Mouse (Mus musculus) CH12.LX (cell line): Measurements from ENCODE around the gene Optc. TPM values are rescaled to one million over a fixed set of nuclear protein-coding genes. Genes with fewer than 3 reads are reported as not detected.

Experiments used
- DNase-seq: peaks from one replicate; pipeline ENCODE4 v3.0.0-alpha.2; 2013; ENCODE audit errors: extremely low read depth
- H3K27ac ChIP-seq: 2 replicates; pipeline ENCODE4 v1.5.1; 2012; ENCODE audit warnings: low read depth, mild to moderate bottlenecking, control low read depth, moderate library complexity; ENCODE audit not compliant: insufficient read depth
- H3K27me3 ChIP-seq: replicated peaks from 2 replicates; pipeline ENCODE3; 2012; ENCODE audit warnings: inconsistent platforms
- H3K36me3 ChIP-seq, 2 experiments: replicated peaks in 1 of 2; 2 replicates each; pipeline versions ENCODE3 to v1.6.1; 2012; ENCODE audit warnings: inconsistent platforms in 1 of 2, low read length in 1 of 2, mild to moderate bottlenecking in 1 of 2, mixed read lengths in 1 of 2, moderate library complexity in 1 of 2; ENCODE audit not compliant: control insufficient read depth in 1 of 2, insufficient read depth in 1 of 2
- H3K4me1 ChIP-seq, 2 experiments: 2 replicates each; pipeline ENCODE4 v1.6.1; 2012; ENCODE audit warnings: inconsistent platforms in 1 of 2, moderate library complexity in 1 of 2; ENCODE audit not compliant: insufficient read depth in 2 of 2, control insufficient read depth in 1 of 2
- H3K4me2 ChIP-seq: 2 replicates; pipeline ENCODE4 v1.6.1; 2012; ENCODE audit warnings: low read depth, mild to moderate bottlenecking, control low read depth; ENCODE audit not compliant: poor library complexity, insufficient read depth, severe bottlenecking
- H3K4me3 ChIP-seq, 3 experiments: fragments of 150-350 bp in 1 of 3; sonication (generic) in 1 of 3; replicated peaks in 1 of 3; 2 replicates each; pipeline versions ENCODE3 to v1.5.1; 2011 to 2012; ENCODE audit warnings: low read depth in 2 of 3, low read length in 2 of 3, mild to moderate bottlenecking in 2 of 3, moderate library complexity in 2 of 3, control low read depth in 1 of 3, improper control_type of control experiment in 1 of 3, inconsistent platforms in 1 of 3, mixed read lengths in 1 of 3; ENCODE audit not compliant: poor library complexity in 1 of 3
- H3K79me2 ChIP-seq: replicated peaks from 2 replicates; pipeline ENCODE4 v1.6.1; 2012; ENCODE audit warnings: mild to moderate bottlenecking, moderate library complexity; ENCODE audit not compliant: control insufficient read depth, poor library complexity, insufficient read depth, severe bottlenecking; ENCODE audit errors: extremely low read depth
- H3K9ac ChIP-seq: 2 replicates; pipeline ENCODE4 v1.6.1; 2012; ENCODE audit warnings: low read depth, mild to moderate bottlenecking, control low read depth, moderate library complexity; ENCODE audit not compliant: insufficient read depth
- H3K9me3 ChIP-seq: replicated peaks from 2 replicates; pipeline ENCODE3; 2012; ENCODE audit warnings: low read length, inconsistent platforms, mixed read lengths
- BHLHE40 ChIP-seq: IDR thresholded peaks from 2 replicates; pipeline ENCODE4 v1.6.1; 2011; ENCODE audit warnings: mild to moderate bottlenecking, low read depth, low read length, improper control_type of control experiment
- CHD2 ChIP-seq: IDR thresholded peaks from 2 replicates; pipeline ENCODE4 v1.6.1; 2011; ENCODE audit warnings: low read length, improper control_type of control experiment
- CTCF ChIP-seq, 2 experiments: IDR thresholded peaks in 1 of 2; conservative IDR thresholded peaks in 1 of 2; 2 replicates each; pipeline ENCODE4 v1.5.1; 2011 to 2012; ENCODE audit warnings: low read depth in 2 of 2, low read length in 2 of 2, improper control_type of control experiment in 1 of 2, inconsistent platforms in 1 of 2, mild to moderate bottlenecking in 1 of 2, moderate library complexity in 1 of 2
- E2F4 ChIP-seq: IDR thresholded peaks from 2 replicates; pipeline ENCODE4 v1.6.1; 2011; ENCODE audit warnings: low read depth, low read length, improper control_type of control experiment; ENCODE audit not compliant: insufficient replicate concordance
- ELF1 ChIP-seq: IDR thresholded peaks from 2 replicates; pipeline ENCODE4 v1.6.1; 2014; ENCODE audit warnings: low read depth, mild to moderate bottlenecking, inconsistent platforms, low read length, improper control_type of control experiment
- EP300 ChIP-seq: IDR thresholded peaks from 2 replicates; pipeline ENCODE4 v1.6.1; 2011; ENCODE audit warnings: low read length, improper control_type of control experiment
- ETS1 ChIP-seq: conservative IDR thresholded peaks from 2 replicates; pipeline ENCODE4 v1.6.1; 2012; ENCODE audit warnings: low read depth, mild to moderate bottlenecking, inconsistent platforms, low read length, improper control_type of control experiment, moderate library complexity
- IRF4 ChIP-seq: IDR thresholded peaks from 2 replicates; pipeline ENCODE4 v1.6.1; 2014; ENCODE audit warnings: low read depth, mild to moderate bottlenecking, inconsistent platforms, low read length, improper control_type of control experiment
- JUND ChIP-seq: conservative IDR thresholded peaks from 2 replicates; pipeline ENCODE4 v1.6.1; 2011; ENCODE audit warnings: low read depth, low read length, improper control_type of control experiment
- KAT2A ChIP-seq: IDR thresholded peaks from 2 replicates; pipeline ENCODE4 v1.6.1; 2012; ENCODE audit warnings: low read length, improper control_type of control experiment, inconsistent platforms; ENCODE audit not compliant: insufficient replicate concordance
- MEF2A ChIP-seq: IDR thresholded peaks from 2 replicates; pipeline ENCODE4 v1.6.1; 2014; ENCODE audit warnings: low read depth, mild to moderate bottlenecking, inconsistent platforms, low read length, improper control_type of control experiment, borderline replicate concordance
- MXI1 ChIP-seq: IDR thresholded peaks from 2 replicates; pipeline ENCODE4 v1.6.1; 2011; ENCODE audit warnings: mild to moderate bottlenecking, low read depth, low read length, improper control_type of control experiment
- NELFE ChIP-seq: IDR thresholded peaks from 2 replicates; pipeline ENCODE4 v1.6.1; 2011; ENCODE audit warnings: low read depth, low read length, improper control_type of control experiment
- NRF1 ChIP-seq: IDR thresholded peaks from 2 replicates; pipeline ENCODE4 v1.6.1; 2014; ENCODE audit warnings: low read depth, mild to moderate bottlenecking, inconsistent platforms, low read length, improper control_type of control experiment, moderate library complexity
- PAX5 ChIP-seq: IDR thresholded peaks from 2 replicates; pipeline ENCODE4 v1.6.1; 2012; ENCODE audit warnings: low read length, inconsistent platforms, mixed read lengths
- POLR2AphosphoS2 ChIP-seq: IDR thresholded peaks from 2 replicates; pipeline ENCODE4 v1.6.1; 2011; ENCODE audit warnings: low read depth, low read length, improper control_type of control experiment
- RAD21 ChIP-seq: IDR thresholded peaks from 2 replicates; pipeline ENCODE4 v1.6.1; 2011; ENCODE audit warnings: low read depth, mild to moderate bottlenecking, low read length, improper control_type of control experiment, moderate library complexity
- RCOR1 ChIP-seq: conservative IDR thresholded peaks from 2 replicates; pipeline ENCODE4 v1.6.1; 2012; ENCODE audit warnings: low read depth, mild to moderate bottlenecking, inconsistent platforms, low read length, improper control_type of control experiment
- UBTF ChIP-seq: IDR thresholded peaks from 2 replicates; pipeline ENCODE4 v1.6.1; 2012; ENCODE audit warnings: low read depth, mild to moderate bottlenecking, inconsistent platforms, low read length, improper control_type of control experiment, moderate library complexity
- USF1 ChIP-seq: IDR thresholded peaks from 2 replicates; pipeline ENCODE4 v1.6.1; 2014; ENCODE audit warnings: low read depth, mild to moderate bottlenecking, inconsistent platforms, low read length, improper control_type of control experiment
- USF2 ChIP-seq: conservative IDR thresholded peaks from 2 replicates; pipeline ENCODE4 v1.6.1; 2011; ENCODE audit warnings: low read depth, low read length, improper control_type of control experiment
- ZC3H11A ChIP-seq: IDR thresholded peaks from 2 replicates; pipeline ENCODE4 v1.6.1; 2012; ENCODE audit warnings: low read depth, mild to moderate bottlenecking, inconsistent platforms, low read length, improper control_type of control experiment
- ZMIZ1 ChIP-seq: IDR thresholded peaks from 2 replicates; pipeline ENCODE4 v1.6.1; 2012; ENCODE audit warnings: low read depth, mild to moderate bottlenecking, inconsistent platforms, low read length, improper control_type of control experiment
- ZNF384 ChIP-seq: IDR thresholded peaks from 2 replicates; pipeline ENCODE4 v1.6.1; 2012; ENCODE audit warnings: low read depth, low read length, improper control_type of control experiment, inconsistent platforms
- dilution Hi-C: fragments of 300-500 bp; cut with MboI; formaldehyde crosslinking; loops from 2 replicates; pipeline ENCODE4 v1.14.3; 2020; ENCODE audit warnings: low sequenced_read_pairs; ENCODE audit not compliant: extremely low pct_unique_long_range_greater_than_20kb, extremely low pct_ligation_motif_present
- in situ Hi-C: fragments of 300-500 bp; cut with MboI; formaldehyde crosslinking; loops from 3 replicates; pipeline ENCODE4 v1.14.3; 2019; ENCODE audit warnings: low sequenced_read_pairs, low pct_ligation_motif_present, low pct_unique_long_range_greater_than_20kb, mixed read lengths
- polyA plus RNA-seq: library from polyadenylated mRNA; unstranded; fragments of >175 nt; gene quantifications from 2 replicates; pipeline ENCODE4 v1.2.1, GENCODE M21; 2012; ENCODE audit warnings: low read depth; ENCODE audit not compliant: insufficient read length
- total RNA-seq, 2 experiments: library from RNA; depleted of rRNA; stranded (reverse); fragments of 300-350 nt in 1 of 2; fragments of >200 nt in 1 of 2; gene quantifications; 2 replicates each; pipeline ENCODE4 v1.2.3; 2012 to 2014

The Optc gene
- not detected in 2 replicates for total RNA-seq (2012; rRNA removed)
- not detected in 2 replicates for total RNA-seq (2014; rRNA removed)
- polyA plus RNA-seq: not detected in 2 replicates

DNA sequence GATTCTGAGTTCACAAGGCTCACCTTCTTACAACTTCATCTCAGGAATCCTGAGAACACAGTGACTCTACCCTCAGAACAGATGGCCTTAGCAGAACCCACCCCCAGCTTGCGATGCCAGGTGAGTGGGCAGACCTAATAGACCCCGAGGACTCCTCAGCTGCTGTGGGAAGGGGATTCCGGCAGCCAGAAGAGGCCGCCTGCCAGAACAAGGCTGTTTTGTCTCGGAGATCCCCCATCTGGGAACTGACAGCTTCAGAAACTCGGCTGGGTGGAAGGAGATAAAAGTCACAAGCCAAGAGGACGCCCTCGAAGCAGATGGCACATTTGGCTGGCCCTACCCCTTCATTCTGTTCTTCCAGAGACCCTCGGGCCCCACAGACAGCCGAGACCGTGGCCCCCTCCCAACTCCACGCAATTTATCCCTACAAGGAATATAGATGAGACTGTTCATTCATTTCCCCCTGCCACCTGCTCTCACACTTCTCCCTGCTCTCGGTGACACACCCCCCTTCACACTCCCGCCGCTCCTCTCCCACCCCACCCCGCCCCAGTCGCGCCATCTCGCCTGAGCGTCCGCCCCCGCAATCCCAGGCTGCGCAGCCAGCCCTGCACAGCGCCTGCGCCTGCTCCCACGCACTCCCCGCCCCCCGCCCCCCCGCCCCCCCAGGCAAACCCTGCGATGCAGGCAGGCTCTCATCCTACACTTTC is at the start of gene Optc:
Gene Optc (minus strand): TSS at position 51 of the 710 bp plus-strand sequence.
- peaks cover 0 to 4% of the 10 kb centered on the region in 2 experiments; a peak in 2 of 4 replicates for H3K4me1 ChIP-seq
- no peak for DNase-seq
- no peaks in the 10 kb centered on the region for H3K36me3 ChIP-seq
- no peak within 1 kb of the TSS for H3K4me3 ChIP-seq
- in situ Hi-C loops (loop anchor here (25.0 kb wide), 1 partner anchor 404 kb away; no protein-coding TSS in a partner anchor), dilution Hi-C loops (no loop called here)
- H3K9ac ChIP-seq: no peak within 1 kb of the TSS
- H3K27ac ChIP-seq: no peak within 1 kb of the TSS
- peak within 1 kb of the TSS; percentile 63 for H3K4me2 ChIP-seq
- H3K79me2 ChIP-seq: no peaks in the 10 kb centered on the region
- no peak for TF ChIP-seq CHD2
- TF ChIP-seq NRF1: 0 out of 2 replicates have a peak, but pooled peaks have one; percentile 32
- no peaks in the 10 kb centered on the region for H3K9me3 ChIP-seq
- peaks cover 88% of the 10 kb centered on the region for H3K27me3 ChIP-seq

DNA sequence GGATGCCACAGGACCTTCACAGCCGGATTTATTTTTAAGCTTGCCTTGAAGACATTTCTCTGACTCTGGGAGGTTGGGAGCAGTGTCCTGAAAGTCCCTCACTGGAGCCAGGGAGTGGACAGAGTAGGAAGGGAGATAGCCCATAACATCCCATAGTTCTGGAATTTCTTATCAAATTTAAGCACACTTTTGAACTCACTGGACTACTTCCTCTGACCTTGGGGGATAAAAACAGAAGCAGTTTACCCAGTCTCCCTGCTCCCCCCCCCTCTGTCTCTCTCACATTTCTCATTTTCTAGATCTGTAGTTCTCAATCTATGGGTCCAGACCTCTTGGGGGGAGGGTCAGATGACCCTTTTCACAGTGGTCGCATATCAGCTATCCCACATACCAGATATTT is 46.2 kb upstream of the Optc start:
- in situ Hi-C loops (no loop called here), dilution Hi-C loops (no loop called here)
- no peak overlapping the region for H3K4me3 ChIP-seq
- H3K9me3 ChIP-seq: no peaks in the 10 kb centered on the region
- H3K9ac ChIP-seq: no peak overlapping the region
- no peaks in the 10 kb centered on the region for H3K79me2 ChIP-seq
- H3K4me1 ChIP-seq: no peaks in the 10 kb centered on the region
- no peak for DNase-seq
- H3K27me3 ChIP-seq: peaks cover 86% of the 10 kb centered on the region
- no peak overlapping the region for H3K27ac ChIP-seq
- no peak for TF ChIP-seq USF1
- TF ChIP-seq E2F4: no peak
- no peak for TF ChIP-seq JUND
- no peak for TF ChIP-seq ZNF384
- no peak for TF ChIP-seq MEF2A
- no peak for TF ChIP-seq USF2
- no peak for TF ChIP-seq CTCF (conservative IDR thresholded peaks at IDR 0.05 in 1 of 2, IDR thresholded peaks at IDR 0.05 in 1 of 2; ENCODE audit: low read depth in 2 of 2, low read length in 2 of 2)
- TF ChIP-seq BHLHE40: no peak
- no peak for TF ChIP-seq KAT2A
- TF ChIP-seq RAD21: no peak
- H3K36me3 ChIP-seq: no peaks in the 10 kb centered on the region
- no peak overlapping the region for H3K4me2 ChIP-seq

DNA sequence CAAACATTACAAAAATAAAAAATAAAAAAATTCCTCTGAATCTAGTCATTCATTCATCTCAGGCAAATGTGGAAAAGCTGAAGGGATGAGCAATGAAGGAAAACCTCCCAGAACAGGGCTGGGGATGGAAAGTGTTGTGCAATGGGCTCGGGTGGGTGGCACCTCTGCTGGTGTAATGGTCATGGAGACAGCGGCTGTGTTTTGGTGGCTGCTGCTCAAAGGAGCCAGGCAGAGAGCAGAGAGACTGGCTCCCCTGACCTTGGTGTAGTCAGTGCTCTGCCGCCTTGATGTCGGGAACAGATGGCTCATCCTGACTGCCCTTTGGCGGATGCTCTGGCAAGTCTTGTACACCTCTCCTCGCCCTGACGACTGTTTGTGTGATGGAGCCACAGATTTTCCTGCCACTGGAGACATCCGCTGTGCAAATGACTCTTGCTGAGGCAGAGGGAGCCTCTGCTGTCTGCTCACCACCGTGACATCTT is 45.5 kb upstream of the Optc start:
- H3K9me3 ChIP-seq: no peaks in the 10 kb centered on the region
- H3K4me3 ChIP-seq: no peak overlapping the region
- no peaks in the 10 kb centered on the region for H3K79me2 ChIP-seq
- no peak overlapping the region for H3K27ac ChIP-seq
- no peak overlapping the region for H3K9ac ChIP-seq
- in situ Hi-C loops (no loop called here), dilution Hi-C loops (no loop called here)
- H3K4me1 ChIP-seq: no peaks in the 10 kb centered on the region
- peaks cover 86% of the 10 kb centered on the region for H3K27me3 ChIP-seq
- H3K36me3 ChIP-seq: no peaks in the 10 kb centered on the region
- DNase-seq: no peak
- H3K4me2 ChIP-seq: no peak overlapping the region
- no peak for TF ChIP-seq BHLHE40
- TF ChIP-seq E2F4: no peak
- no peak for TF ChIP-seq UBTF
- TF ChIP-seq ZNF384: no peak
- TF ChIP-seq IRF4: no peak
- TF ChIP-seq POLR2AphosphoS2: no peak
- TF ChIP-seq NELFE: no peak
- TF ChIP-seq EP300: no peak
- no peak for TF ChIP-seq ELF1
- TF ChIP-seq PAX5: no peak
- no peak for TF ChIP-seq ZC3H11A
- no peak for TF ChIP-seq RCOR1
- no peak for TF ChIP-seq ETS1
- no peak for TF ChIP-seq RAD21
- TF ChIP-seq MXI1: no peak
- TF ChIP-seq ZMIZ1: no peak
